Mouse (Mus musculus): ENCODE measurements at regions not wholly inside any gene's neighbourhood (a gene's known extent, or its start where the extent isn't known, plus 50 kb on each side); places are given as distances from the start of the nearest gene placed in this dataset.

GRCm38 (mm10) chr15:84616880-84617279, 52.5 kb upstream of the Prr5 start:
- DNase-seq (ENCODE audit: low spot score): peak; percentile 64

- DNase-seq (ENCODE audit: low spot score): peak; percentile 95
Observed at GRCm38 (mm10) chr15:84613536-84614527, 55.6 kb upstream of the Prr5 start.

- no peak for DNase-seq (ENCODE audit: low spot score)
Observed at GRCm38 (mm10) chr15:84612961-84613360, 55.3 kb upstream of the Rtl6 start.

GRCm38 (mm10) chr15:84609825-84610442, 52.3 kb upstream of the Rtl6 start:
- peak; percentile 32 for DNase-seq (ENCODE audit: low spot score)

- DNase-seq (ENCODE audit: low spot score): no peak
Observed at GRCm38 (mm10) chr15:84609063-84609462, 51.4 kb upstream of the Rtl6 start.

Data from layer of hippocampus, adult 11-12 months (tissue).